Mouse (Mus musculus) monocyte, adult 2 months (primary cell): ENCODE measurements around the gene Serpinf2.
A peak's percentile ranks its signal among the peaks of the same experiment; 100 is the strongest.

ENCODE experiments used
- DNase-seq, 2 experiments: peaks; one replicate each; pipeline ENCODE4 v3.0.0; 2022; ENCODE audit warnings: low spot score in 2 of 2, low read depth in 1 of 2

Gene Serpinf2

DNA sequence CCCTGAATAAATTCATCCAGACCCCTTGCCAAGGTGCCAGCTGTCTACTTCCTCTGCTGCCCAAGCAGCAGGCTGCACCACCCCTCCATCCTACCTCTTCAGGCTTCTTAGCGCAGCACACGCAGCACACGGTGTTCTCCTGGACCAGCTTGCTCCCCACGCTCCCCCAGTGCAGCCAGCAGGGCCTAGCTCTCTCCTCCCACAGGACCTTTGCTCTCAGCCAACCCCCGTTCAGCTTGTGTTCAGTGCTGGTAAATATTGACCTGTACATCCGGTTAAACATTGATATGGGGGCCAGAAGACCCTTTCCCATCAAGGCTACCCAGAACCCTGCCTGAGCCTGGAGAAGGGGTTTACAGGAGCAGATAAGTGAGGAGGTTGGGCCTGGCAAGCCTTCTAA, at the start of gene Serpinf2:
TSS of gene Serpinf2 (minus strand) at position 229 of the 400 bp plus-strand sequence.
- no peak for DNase-seq

DNA sequence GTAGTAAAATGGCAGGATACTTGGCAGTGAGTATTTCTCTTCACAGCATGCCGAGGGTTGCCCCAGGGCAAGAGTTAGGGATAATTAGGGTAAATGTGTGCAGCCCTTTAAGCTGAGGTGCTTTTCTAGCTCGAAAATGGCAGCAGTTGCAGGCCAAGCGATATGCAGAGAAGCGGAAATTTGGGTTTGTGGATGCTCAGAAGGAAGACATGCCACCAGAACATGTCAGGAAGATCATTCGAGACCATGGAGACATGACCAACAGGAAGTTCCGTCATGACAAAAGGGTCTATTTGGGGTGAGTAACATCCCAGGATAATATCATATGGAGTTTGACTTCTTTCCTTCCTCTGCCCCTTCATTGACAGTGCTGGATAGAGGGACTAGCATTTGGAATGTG, 48.1 kb upstream of the Serpinf2 start:
- no peak for DNase-seq

GRCm38 (mm10) chr11:75486601-75487285, 47.4 kb upstream of the Serpinf2 start, which contains the start of gene Prpf8:
TSS of gene Prpf8 (plus strand) at chr11:75486816.
- peak; percentile 93 to 96 for DNase-seq

DNA sequence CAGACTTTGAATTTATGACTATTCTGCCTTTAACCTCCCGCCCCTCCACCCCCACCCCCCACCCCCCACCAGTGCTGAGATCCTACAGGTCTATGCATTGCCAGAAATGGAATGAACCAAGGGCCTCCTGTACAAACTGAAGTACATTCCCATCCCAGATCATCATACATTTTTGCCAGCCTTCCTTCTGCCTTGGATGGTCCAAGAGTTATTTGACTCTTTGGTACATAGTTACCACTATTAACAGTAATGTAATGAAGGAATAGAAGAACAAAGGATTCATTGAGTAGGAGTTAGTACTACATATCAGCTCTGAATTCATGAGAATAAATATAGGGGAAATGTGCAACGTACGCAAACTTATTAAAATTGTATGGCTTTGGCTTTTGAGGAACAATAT, 46.8 kb upstream of the Serpinf2 start:
- no peak for DNase-seq

- DNase-seq = no peak
These were observed 34.0 kb upstream of the Serpinf2 start for GRCm38 (mm10) chr11:75473376-75473775.

- DNase-seq = no peak
These were observed 33.2 kb upstream of the Serpinf2 start for GRCm38 (mm10) chr11:75472469-75473081.

DNA sequence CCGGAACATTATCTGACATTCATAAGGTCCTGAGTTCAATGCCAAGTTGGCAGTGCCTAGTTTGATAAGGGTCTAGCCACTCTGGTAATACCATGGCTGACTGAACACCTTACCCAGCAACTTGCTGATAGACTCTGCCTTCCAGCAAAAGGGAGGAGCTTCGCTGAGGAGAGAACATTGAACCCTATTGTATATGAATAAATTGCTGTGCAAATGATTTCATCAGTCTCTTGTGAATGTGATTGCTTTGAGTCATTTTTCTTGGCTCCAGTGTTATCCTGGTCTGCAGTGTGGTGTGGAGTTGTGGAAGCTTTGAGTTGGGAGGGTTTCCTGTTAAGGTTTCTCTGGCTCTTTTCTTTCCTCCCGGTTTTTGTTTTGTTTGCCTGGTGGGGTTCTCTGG, 31.3 kb upstream of the Serpinf2 start:
- DNase-seq = no peak

DNA sequence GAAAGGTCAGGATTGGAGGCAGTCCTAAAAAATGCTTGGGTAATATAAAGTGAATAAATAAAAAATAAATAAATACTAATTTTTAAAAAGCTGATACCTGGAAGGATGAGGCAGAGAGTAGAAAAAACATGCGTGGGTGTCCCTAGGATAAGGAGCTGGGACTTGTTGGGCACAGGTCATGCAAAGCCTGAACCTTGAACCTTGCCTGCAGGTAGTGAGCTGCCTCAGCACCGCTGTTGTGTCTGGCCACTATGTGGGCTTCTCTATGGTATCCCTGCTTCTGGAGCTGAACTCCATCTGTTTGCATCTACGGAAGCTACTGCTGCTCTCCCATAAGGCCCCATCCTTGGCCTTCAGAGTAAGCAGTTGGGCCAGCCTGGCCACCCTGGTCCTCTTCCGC, 29.9 kb upstream of the Serpinf2 start:
- no peak for DNase-seq

DNA sequence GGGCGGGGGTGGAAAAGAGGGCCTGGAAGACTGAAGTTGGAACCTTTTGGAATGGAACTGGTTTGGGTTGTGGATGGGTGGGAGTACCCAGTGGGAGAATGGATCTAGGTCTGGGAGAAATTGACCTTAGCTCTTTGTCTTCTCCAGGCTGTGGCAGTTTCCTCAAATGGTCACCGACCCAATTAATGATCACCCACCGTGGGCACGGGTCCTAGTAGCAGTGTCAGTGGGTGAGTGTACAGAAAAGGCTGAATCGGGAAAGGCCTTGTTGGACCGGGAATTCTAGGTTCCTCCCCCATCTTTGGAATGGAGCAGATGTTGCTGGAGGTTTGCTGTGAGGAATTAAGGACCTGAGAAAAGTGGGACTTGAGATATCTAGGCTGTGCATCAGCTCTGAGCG, 29.0 kb upstream of the Serpinf2 start:
- DNase-seq = no peak

GRCm38 (mm10) chr11:75467512-75468215, 28.3 kb upstream of the Serpinf2 start:
- no peak for DNase-seq

GRCm38 (mm10) chr11:75466731-75467505, 27.5 kb upstream of the Serpinf2 start:
- no peak for DNase-seq

GRCm38 (mm10) chr11:75465051-75465450, 25.7 kb upstream of the Serpinf2 start:
- no peak for DNase-seq

DNA sequence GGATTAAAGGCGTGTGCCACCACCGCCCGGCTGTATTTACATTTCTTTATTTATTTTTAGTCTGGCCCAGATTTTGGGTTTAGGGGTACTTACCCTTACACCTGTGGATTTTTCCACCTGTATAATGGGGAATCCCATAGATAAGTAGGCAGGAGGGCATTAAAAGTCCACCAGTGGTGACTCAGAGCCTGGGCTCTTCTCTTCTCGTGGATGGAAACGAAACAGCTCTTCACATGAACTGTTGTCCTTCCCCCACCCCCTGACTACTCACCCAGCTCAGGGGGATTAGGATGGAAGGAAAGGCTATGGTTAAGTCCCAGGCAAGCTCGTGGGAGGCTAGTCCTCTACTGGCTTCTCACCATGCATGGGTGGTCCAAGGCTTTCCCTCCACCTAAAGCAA, 25.0 kb upstream of the Serpinf2 start:
- no peak for DNase-seq

GRCm38 (mm10) chr11:75463624-75464023, 24.2 kb upstream of the Serpinf2 start:
- DNase-seq = no peak

DNA sequence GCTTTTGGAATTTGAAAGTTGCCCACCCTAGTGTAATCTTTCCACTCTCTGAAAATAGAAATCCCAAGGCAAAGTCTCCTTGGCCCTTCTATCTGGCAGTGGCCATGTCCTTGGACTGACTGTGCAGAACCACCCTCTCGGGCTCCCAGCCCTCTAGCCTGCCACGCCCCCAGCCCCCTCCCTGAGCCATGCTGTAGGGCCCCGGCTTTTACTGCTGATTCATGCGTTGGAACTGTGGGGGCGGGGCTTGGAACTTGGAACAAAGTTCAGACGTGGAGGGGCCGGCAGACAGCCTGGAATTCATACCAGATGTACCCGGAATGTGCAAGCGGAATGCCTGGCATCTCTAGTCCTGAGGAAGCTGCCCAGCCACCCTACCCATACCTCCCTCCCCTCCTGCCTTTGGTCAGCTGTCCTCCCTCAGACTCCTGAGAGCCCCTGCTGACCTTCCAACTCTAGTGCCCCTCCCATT, 23.5 kb upstream of the Serpinf2 start:
- no peak for DNase-seq

DNA sequence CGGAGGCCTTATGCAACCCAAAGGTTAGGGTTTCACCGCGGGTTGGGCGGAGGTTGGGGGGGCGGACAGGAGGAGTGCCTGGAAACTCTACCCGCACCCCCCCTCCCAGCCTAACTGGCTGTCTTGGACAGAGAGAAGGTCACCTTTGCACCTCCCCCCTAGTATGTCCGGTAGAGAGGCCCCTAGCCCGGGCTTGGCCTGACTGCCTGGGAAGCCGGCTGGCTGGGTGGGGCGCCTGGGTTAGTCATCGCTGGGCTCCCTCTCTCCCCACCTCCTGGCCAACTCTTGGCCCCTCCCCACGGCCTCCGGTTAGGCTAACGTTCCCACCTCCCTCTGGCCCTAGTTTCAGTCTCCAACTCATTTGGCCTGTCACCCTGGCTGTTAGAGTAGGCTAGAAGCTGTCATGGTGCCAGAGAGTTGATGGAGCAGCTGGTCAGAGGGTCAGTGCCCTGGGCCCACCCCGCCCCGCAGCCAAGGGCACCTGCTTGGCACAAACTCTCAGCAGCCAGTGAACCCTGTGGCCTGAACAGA, 22.9 kb upstream of the Serpinf2 start:
- peak; percentile 72 to 76 for DNase-seq

DNA sequence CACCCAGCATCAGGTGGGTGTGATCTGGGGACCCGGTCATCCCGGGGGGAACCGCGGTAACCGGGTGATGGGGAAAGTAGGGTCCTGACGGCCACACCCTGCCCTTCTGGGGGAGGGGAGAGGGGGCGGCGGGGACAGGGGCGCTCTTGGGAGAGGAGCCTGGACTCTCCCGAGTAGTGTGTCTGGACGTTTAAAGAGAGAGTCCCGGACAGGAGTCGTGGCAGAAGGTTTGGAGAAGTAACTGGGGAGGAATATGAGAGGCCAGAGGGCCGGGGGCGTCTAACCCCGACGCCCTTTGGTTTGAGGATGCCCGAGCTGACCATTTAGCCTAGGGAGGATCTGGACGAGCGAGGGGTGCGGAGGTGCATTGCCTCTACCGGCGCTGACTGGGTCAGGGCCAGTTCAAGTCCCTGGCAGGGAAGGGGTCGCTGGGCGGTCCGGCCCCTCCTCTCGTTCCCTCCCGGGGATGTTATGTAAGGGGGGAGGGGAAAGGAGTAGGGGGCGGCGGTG, 22.4 kb upstream of the Serpinf2 start:
- DNase-seq = no peak

DNA sequence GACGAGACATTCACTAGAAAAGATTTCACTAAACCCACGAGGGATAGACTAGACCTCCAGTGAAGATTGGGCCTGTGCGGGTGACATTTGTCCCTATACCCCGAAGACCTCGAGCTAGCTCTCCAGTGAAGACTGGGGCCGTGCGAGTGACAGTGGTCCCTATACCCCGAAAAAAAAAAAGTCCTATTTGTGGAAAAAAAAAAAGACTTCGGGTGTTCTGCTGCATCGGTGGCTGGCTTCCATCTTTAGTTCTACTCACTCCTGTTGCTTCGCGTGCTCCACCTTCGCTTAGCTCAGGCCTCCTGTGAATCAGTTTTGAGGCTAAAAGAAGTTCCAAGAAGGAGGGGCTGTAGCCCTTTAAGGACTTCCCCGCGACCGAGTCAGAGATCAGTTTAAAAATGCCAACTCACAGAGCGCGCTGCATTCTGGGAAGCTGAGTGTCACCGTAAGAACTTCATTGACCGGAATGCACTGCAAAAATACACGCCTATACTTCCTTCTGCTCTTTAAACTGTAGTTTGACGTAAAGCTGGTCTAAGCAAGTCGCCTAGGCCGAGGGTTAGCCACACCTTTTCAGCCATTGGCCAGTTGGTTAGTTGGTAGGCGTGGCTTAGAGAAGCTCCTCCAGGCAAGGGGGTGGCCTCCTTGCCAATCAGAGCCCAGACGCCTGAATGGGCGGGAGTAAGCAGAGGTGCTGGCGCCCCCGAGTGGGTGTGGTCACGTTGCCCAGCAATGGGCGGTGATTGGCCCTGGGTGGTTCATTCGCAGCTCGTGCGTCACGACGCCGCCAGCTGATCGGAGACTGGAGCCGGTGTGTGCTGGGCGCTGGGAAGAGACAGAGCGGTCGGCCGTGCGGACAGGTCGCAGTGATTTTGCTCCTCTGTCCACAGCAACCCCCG, 21.7 kb upstream of the Serpinf2 start, which contains the start of gene Tlcd2:
TSS of gene Tlcd2 (plus strand) at position 872 of the 899 bp plus-strand sequence.
- DNase-seq = peak; percentile 99 to 100

GRCm38 (mm10) chr11:75460103-75460843, 20.9 kb upstream of the Serpinf2 start:
- DNase-seq = peak; percentile 84
